Mouse (Mus musculus): ENCODE measurements around the gene Cemip. TPM values are rescaled to one million over a fixed set of nuclear protein-coding genes. Genes with fewer than 3 reads are reported as not detected.

Cemip gene
- polyA plus RNA-seq, 2 experiments from 2014 or later: 0.19 TPM; not detected in 1

- no peak for ATAC-seq
These were observed 59.2 kb downstream of the Cemip start for GRCm38 (mm10) chr7:84026950-84027585.

DNA sequence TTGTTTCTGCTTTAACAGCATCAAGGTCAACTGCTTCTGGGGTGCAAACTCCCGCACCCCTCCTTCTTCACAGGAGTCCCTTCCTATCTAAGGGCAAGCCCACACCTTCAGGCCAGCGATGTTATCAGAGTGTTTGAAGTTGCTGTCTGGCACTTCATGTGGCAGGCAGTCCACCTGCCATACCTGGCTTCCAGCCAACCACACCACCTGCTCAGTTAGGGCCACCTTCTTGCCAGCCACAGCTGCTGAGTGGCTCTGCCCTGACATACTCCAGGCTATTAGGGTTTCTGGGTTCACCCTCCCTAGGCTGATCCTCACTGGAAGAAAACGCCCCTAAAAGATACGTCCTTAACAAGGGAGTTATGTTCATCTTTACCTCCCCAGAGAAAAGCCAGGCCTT lies 60.2 kb downstream of the Cemip start:
- ATAC-seq: no peak

DNA sequence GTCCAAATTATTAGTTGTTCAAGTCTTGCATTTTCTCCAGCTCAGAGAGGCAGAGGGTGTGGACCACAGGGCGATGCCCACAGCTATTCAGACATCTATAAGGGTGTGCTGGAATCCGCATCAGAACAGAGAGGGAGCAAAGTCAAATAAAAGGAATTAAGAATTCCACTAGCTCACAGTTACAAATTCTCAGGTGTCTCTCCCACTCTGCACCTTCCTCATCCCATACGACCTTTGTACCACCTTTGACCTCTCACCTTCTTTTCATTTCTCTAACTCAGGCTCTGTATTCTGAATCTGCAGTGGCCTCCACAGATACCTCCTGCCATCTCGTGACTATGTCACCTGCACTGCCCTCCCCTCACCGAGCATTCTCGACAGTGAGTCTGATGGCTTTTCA lies 62.8 kb downstream of the Cemip start:
- no peak for ATAC-seq

- no peak for ATAC-seq
These were observed 63.8 kb downstream of the Cemip start for GRCm38 (mm10) chr7:84022462-84022861.

GRCm38 (mm10) chr7:84019381-84019780 lies 66.9 kb downstream of the Cemip start:
- no peak for ATAC-seq

GRCm38 (mm10) chr7:84018291-84019266 lies 67.7 kb downstream of the Cemip start:
- ATAC-seq: no peak

- ATAC-seq: no peak
These were observed 71.3 kb downstream of the Cemip start for GRCm38 (mm10) chr7:84015050-84015449.

GRCm38 (mm10) chr7:84013656-84014055 lies 72.6 kb downstream of the Cemip start:
- ATAC-seq: no peak

GRCm38 (mm10) chr7:84004357-84004756 lies 81.9 kb downstream of the Cemip start:
- no peak for ATAC-seq

DNA sequence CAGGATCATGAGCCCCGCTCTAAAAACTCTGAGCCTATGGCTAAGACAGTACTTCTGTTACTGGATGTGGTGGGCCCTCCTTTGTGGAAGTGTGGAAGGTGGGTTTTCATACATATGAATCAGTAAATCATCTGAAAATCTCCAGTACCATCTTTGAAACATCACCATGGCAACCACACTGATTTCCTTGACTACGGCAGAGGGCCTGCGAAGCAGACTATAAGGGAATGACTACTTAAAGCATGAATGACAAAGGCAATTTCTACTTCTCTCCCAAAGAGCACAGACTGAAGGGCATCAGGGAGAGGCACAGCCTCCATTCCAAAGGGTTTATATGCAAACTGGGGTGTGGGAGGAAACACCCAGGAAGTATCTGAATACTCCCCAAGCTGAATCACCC lies 84.8 kb downstream of the Cemip start:
- ATAC-seq: no peak

- ATAC-seq: no peak
These were observed 85.6 kb downstream of the Cemip start for GRCm38 (mm10) chr7:84000671-84001070.

DNA sequence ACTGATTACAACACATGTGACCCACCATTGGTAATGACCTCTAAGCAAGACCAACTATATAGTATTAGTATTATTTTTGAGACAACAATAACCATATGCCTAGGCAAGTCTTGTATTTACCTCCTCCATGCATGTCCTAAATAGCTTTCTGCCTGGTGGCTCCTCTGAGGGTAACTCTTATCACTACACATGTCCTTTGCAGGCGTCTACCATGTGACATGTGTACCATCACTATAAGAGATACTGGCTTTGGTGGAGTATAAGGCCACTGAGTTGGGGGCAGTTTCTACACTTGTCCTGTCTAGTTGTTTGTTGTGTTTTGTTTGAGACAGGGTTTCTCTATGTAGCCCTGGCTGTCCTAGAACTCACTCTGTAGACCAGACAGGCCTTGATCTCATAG lies 86.7 kb downstream of the Cemip start:
- no peak for ATAC-seq

DNA sequence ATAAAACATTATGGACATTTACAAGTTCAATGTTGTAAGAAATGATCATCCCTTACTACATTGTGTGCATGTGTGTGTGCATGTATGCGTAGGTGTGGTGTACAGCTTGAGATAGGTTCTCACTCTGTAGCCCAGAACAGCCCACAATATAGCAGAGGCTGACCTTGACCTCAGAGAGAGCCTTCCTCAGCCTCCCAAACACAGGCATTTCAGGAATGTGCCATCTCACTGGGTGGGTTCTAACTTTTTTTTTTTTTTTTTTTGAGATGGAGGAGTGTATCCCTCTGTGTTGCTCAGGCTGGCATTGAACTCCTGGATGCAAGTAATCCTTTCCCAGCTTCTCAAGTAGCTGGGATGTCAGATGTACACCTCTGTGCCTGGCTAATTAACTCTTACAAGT lies 92.0 kb downstream of the Cemip start:
- ATAC-seq: no peak

- no peak for ATAC-seq
These were observed 97.0 kb downstream of the Cemip start for GRCm38 (mm10) chr7:83989294-83989693.

- no peak for ATAC-seq
These were observed 100.6 kb downstream of the Cemip start for GRCm38 (mm10) chr7:83985751-83986150.

DNA sequence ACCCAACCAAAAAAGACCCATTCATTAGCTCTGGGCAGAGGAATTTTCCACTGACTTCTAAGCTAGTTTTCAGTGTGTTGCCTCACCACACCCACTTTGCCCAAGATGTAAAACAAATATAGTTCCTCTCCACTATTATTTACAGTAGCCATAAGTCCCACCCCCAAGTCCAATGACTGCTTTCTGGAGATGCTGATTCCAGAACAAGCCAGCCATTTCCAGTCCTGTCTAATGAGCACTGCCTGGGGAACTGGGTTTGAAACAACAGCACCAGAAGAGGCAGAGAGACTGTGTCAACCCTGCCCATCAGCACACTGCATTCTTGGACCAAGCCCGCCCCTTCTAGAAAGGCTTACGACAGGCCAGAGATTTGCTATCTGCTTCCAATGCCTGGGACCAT lies 103.7 kb downstream of the Cemip start:
- ATAC-seq: no peak

- no peak for ATAC-seq
These were observed 107.3 kb downstream of the Cemip start for GRCm38 (mm10) chr7:83978945-83979536.

- no peak for ATAC-seq
These were observed 107.9 kb downstream of the Cemip start for GRCm38 (mm10) chr7:83978410-83978809.

DNA sequence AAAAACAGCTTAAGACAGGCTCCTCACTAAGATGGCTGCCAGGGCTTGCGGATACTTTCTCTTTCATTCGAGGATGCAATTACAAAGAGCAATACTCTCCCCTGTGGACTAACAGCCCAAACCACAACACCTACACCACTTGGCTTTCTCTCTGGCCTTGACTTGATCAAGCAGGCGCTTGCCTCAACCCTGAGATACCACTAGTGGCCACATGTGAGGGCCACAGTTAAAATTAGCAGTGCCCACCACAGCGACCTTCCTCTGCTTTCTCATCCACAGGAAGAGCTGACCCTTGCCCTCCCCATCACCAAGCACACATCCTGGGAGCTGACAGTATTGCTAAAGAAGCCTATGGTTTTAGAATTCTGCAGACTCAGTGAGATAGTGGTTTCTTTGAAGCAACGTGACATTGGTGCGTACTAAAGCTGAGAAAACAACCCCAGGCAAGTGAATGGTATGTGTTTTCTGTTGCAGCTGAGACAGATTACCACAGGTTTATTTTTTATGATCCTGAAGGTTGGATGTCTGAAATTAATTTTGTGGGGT lies 109.8 kb downstream of the Cemip start:
- ATAC-seq: no peak

GRCm38 (mm10) chr7:83975283-83975682 lies 111.0 kb downstream of the Cemip start:
- no peak for ATAC-seq

DNA sequence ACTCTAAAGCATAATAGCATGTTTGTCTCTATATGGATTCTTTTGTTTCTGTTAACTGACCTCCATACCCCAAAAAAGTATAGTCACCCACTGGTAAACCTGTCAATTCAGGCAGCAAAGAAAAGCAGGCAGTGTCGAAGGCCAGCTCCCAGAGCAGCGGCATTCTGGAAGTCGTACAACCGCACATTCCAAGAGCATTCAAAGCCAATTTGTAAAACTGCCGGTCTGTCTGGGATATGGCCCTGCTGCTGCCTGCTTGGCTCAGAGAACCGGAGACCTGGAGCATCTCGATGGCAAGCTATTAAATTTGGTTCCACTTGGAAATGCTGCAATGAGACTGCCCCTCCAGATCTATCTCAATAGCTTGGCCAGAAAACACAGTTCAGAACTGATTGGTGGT lies 113.8 kb downstream of the Cemip start:
- no peak for ATAC-seq

GRCm38 (mm10) chr7:83966047-83966818 lies 120.1 kb downstream of the Cemip start:
- no peak for ATAC-seq
